22 mouse cellular contexts compared by ENCODE assay signal in the genomic region with DNA sequence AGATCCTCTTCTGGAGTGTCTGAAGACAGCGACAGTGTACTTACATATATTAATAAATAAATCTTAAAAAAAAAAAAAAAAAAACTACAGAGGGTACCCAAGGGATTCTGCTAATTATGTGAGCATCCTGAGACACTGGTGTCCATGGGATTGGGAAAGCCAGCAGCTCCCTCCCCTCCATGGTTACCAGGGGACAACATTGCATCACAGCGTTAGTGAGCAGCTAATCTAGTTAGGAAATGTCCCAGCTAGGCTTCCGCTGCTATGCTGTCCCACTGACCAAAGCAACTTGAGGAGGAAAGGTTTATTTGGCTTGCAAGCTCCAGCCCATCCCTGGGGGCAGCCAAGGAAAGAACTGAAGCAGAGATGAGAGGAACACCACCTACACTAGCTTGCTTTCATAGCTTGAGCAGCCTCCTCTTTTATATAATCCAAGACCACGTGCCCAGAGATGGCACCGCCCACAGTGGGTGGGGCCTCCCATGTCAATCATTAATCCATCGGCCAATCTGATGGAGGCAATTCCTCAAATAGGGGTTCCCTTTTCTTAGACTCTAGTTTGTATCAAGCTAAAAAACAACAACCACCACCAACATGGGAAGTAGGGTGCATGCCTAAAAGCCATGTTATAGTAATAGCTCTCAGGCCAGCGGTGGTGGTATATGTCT. TPM values are rescaled to one million over a fixed set of nuclear protein-coding genes. Genes with fewer than 3 reads are reported as not detected.
DNase-seq lines count a peak whose midpoint lies in the region; ATAC-seq and TF ChIP-seq lines count a peak whose summit lies in the region.
"Had no signal": no experiment of that assay in that cellular context is flagged by ENCODE, and none has a peak within 500 bp of the region (broad histone marks: within the 10 kb centered on the region; RNA-seq: fewer than 3 reads in every experiment).

No protein-coding gene starts in this region.

- peak; percentile 43; the same call in 1 of the 2 replicates for ATAC-seq in liver, embryonic 16.5 days (ENCODE audit: low read depth)
- ATAC-seq in liver, embryonic 12.5 days, result no peak
- ATAC-seq: activated CD4-positive, CD25-positive, alpha-beta regulatory T cell, adult 4 months; forebrain, embryonic 13.5 days; forebrain, postnatal 0 days; intestine, embryonic 16.5 days had no signal

- intact Hi-C loops in gastrocnemius, postnatal 14 days (cut with DNase I; ENCODE audit: low total_unique reads), result no loop called here

- H3K27ac ChIP-seq in liver, embryonic 16.5 days (ENCODE audit: low read length), result no peak overlapping the region
- no peak overlapping the region for H3K27ac ChIP-seq in liver, embryonic 12.5 days
- H3K27ac ChIP-seq in cortical plate, adult 2 months (ENCODE audit: insufficient read depth, low read length), result no peak overlapping the region
- H3K27ac ChIP-seq: embryonic facial prominence, embryonic 10.5 days; forebrain, embryonic 13.5 days; heart, embryonic 10.5 days; heart, embryonic 15.5 days; hindbrain, embryonic 10.5 days; hindbrain, embryonic 15.5 days had no signal

- TF ChIP-seq CTCF in cortical plate, adult 2 months (IDR thresholded peaks at IDR 0.05; ENCODE audit: extremely low read depth, insufficient read depth, low read length), result no peak

- WGBS in liver, embryonic 16.5 days (ENCODE audit: insufficient replicate concordance), result 69% methylated on average over 7 of the region's 7 CpGs
- WGBS in liver, embryonic 12.5 days (ENCODE audit: insufficient replicate concordance), result 68% methylated on average over 7 of the region's 7 CpGs

- H3K36me3 ChIP-seq in liver, embryonic 16.5 days (ENCODE audit: control insufficient read depth, insufficient read depth), result no peaks in the 10 kb centered on the region
- no peaks in the 10 kb centered on the region for H3K36me3 ChIP-seq in liver, embryonic 12.5 days
- H3K36me3 ChIP-seq: heart, embryonic 10.5 days; heart, embryonic 15.5 days; hindbrain, embryonic 15.5 days had no signal

- DNase-seq in gastrocnemius, postnatal 25 days, result peak; percentile 17
- no peak for DNase-seq in gastrocnemius, postnatal 14 days
- peak; percentile 57 for DNase-seq in MN1 (ENCODE audit: low spot score)
- DNase-seq in thymus, postnatal 14 days, result no peak
- no peak for DNase-seq in retina, postnatal 1 day
- DNase-seq: adrenal gland, postnatal 14 days; cerebellum, adult 18-20 months; cerebellum, adult 9-11 months; cerebellum, postnatal 36 days; forebrain, postnatal 0 days had no signal

- TF ChIP-seq POLR2A in cortical plate, adult 2 months (IDR thresholded peaks at IDR 0.05; ENCODE audit: extremely low read depth, insufficient read depth, low read length), result 0 out of 2 replicates have a peak, but pooled peaks have one; percentile 15

- no peaks in the 10 kb centered on the region for H3K27me3 ChIP-seq in liver, embryonic 16.5 days (ENCODE audit: control insufficient read depth, insufficient read depth, low read depth, low read length)
- no peaks in the 10 kb centered on the region for H3K27me3 ChIP-seq in liver, embryonic 12.5 days (replicated peaks)
- H3K27me3 ChIP-seq: CH12.LX; forebrain, embryonic 13.5 days; heart, embryonic 15.5 days; hindbrain, embryonic 15.5 days had no signal

- no peak overlapping the region for H3K4me2 ChIP-seq in liver, embryonic 16.5 days (ENCODE audit: low read depth, low read length)
- H3K4me2 ChIP-seq in liver, embryonic 12.5 days, result no peak overlapping the region
- H3K4me2 ChIP-seq: forebrain, embryonic 13.5 days; heart, embryonic 15.5 days; hindbrain, embryonic 15.5 days had no signal

- no peak overlapping the region for H3K4me3 ChIP-seq in liver, embryonic 16.5 days (ENCODE audit: low read depth, low read length)
- no peak overlapping the region for H3K4me3 ChIP-seq in liver, embryonic 12.5 days
- H3K4me3 ChIP-seq in cortical plate, adult 2 months (ENCODE audit: insufficient read depth, low read length), result no peak overlapping the region
- H3K4me3 ChIP-seq: embryonic facial prominence, embryonic 10.5 days; forebrain, embryonic 13.5 days; heart, embryonic 10.5 days; heart, embryonic 15.5 days; hindbrain, embryonic 10.5 days; hindbrain, embryonic 15.5 days had no signal

- H3K9ac ChIP-seq in liver, embryonic 16.5 days (ENCODE audit: low read depth, low read length), result no peak overlapping the region
- H3K9ac ChIP-seq in liver, embryonic 12.5 days, result no peak overlapping the region
- H3K9ac ChIP-seq: forebrain, embryonic 13.5 days; forebrain, postnatal 0 days; heart, embryonic 15.5 days; hindbrain, embryonic 15.5 days had no signal

- no peaks in the 10 kb centered on the region for H3K9me3 ChIP-seq in liver, embryonic 16.5 days (replicated peaks; ENCODE audit: control insufficient read depth, low read length)
- H3K9me3 ChIP-seq in liver, embryonic 12.5 days (replicated peaks), result no peaks in the 10 kb centered on the region
- H3K9me3 ChIP-seq: embryonic facial prominence, embryonic 10.5 days; forebrain, embryonic 13.5 days; heart, embryonic 10.5 days; heart, embryonic 15.5 days; hindbrain, embryonic 10.5 days; hindbrain, embryonic 15.5 days had no signal

- H3K4me1 ChIP-seq in liver, embryonic 16.5 days (ENCODE audit: control insufficient read depth, low read depth, low read length), result no peaks in the 10 kb centered on the region
- no peaks in the 10 kb centered on the region for H3K4me1 ChIP-seq in liver, embryonic 12.5 days
- H3K4me1 ChIP-seq in cortical plate, adult 2 months (ENCODE audit: control insufficient read depth, insufficient read depth, low read length), result peaks cover 6% of the 10 kb centered on the region

RNA-seq across cellular contexts. Expression of gene D630045J12Rik, which starts 17.7 kb away (rescaled TPM):
- total RNA-seq in gastrocnemius, postnatal 25 days (2021), result under 1 TPM; 0.46 to 0.56 TPM
- total RNA-seq in gastrocnemius, postnatal 14 days (2021), result 1 to 10 TPM; 1.0 to 1.5 TPM
- 0.16 and 0.26 TPM in 2 replicates for polyA plus RNA-seq in liver, embryonic 16.5 days (2015; fragmentation: Nextera tagmentation; extraction: Ambion mirVana)
- 0.80 and 0.97 TPM in 2 replicates for polyA plus RNA-seq in liver, embryonic 12.5 days (2016; fragmentation: Nextera tagmentation; extraction: Ambion mirVana)
- polyA plus RNA-seq in cortical plate, adult 2 months (2012; rRNA removed), result 19.5 and 20.4 TPM in 2 replicates

Comparison
In these comparisons a context has a peak if more than half of its experiments do, and no peak if none do; other contexts are left out.
1. DNase-seq: peak in gastrocnemius, postnatal 25 days (single experiment) and MN1 (single experiment); none in gastrocnemius, postnatal 14 days (single experiment), thymus, postnatal 14 days (single experiment) and retina, postnatal 1 day (single experiment).
2. RNA of gene D630045J12Rik, which starts 17.7 kb away (polyA plus RNA-seq): 19.5 to 20.4 TPM in cortical plate, adult 2 months; 0.80 to 0.97 TPM in liver, embryonic 12.5 days and 0.16 to 0.26 TPM in liver, embryonic 16.5 days; every median in the first group is over 10 times any median in the second.